Mouse (Mus musculus) B cell, adult 2 months (primary cell): ENCODE measurements around the gene Rnps1.
A peak's percentile ranks its signal among the peaks of the same experiment; 100 is the strongest.
"Not testable (repeated sequence)": the region's sequence is repeated elsewhere in the genome, so short reads cannot be mapped to it uniquely, and the experiment has no call there.

Source experiments
- DNase-seq, 2 experiments: peaks; one replicate each; pipeline ENCODE4 v3.0.0; 2022

Rnps1 gene

GRCm38 (mm10) chr17:24414230-24414976, at the start of gene Rnps1:
TSS of gene Rnps1 (plus strand) at chr17:24414565.
- peak; percentile 89 to 91 for DNase-seq

DNA sequence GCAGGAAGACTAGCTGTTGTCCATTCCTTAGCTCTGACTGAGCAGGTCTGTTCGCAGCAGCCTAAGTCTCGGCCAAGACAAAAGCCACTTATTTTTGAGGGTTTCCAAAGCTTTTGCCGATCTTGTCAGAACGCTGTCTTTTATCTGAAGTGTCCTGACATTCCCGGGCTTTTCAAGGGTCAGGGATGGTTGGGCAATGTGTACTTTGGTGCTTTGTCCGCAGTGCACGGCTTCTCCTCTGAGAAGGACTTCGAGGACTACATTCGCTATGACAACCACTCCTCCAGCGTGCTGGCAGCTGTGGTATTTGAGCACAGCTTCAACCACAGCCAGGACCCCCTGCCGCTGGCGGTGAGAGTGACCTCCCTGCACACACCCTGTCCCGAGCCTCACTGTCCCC, 48.5 kb upstream of the Rnps1 start:
- DNase-seq: no peak

GRCm38 (mm10) chr17:24375094-24375712, 39.2 kb upstream of the Rnps1 start:
- no peak for DNase-seq

DNA sequence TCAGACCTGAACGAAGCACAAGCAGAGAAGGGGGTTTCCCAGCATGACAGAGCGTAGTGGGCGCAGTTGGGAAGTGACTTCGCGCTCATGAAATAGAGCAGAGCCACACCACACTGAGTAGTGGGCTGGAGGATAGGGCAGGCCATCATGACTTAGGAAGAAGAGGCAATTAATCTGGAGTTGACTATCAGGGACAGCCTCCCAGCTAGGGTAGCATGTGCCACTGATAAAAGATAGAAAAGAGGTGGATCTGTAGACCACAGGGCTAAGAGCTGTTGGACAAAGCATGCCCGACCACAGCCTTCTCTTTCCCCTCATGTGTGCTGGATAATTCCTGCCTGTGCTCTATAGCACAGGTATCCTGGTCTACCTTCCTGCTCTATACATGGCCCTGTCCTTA, 38.5 kb upstream of the Rnps1 start:
- DNase-seq: no peak

DNA sequence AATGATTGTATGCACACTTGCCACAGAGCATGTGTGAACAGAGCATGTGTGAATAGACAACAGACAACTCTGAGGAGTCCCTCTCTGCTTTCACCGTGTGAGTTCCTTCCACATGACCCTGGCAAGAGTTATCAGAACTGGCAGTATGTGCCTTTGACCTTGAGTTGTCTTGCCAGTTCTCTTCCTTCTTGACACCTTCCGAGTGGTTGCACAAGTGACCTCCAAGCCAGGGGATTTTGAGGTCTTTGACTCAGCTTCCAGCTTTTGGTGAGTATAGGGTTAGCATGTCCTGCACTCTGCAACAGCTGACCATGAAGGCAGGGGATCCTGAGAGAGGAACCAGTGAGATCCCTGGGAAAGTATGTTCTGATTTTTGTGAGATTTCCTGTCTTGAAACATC, 35.9 kb upstream of the Rnps1 start:
- no peak for DNase-seq

DNA sequence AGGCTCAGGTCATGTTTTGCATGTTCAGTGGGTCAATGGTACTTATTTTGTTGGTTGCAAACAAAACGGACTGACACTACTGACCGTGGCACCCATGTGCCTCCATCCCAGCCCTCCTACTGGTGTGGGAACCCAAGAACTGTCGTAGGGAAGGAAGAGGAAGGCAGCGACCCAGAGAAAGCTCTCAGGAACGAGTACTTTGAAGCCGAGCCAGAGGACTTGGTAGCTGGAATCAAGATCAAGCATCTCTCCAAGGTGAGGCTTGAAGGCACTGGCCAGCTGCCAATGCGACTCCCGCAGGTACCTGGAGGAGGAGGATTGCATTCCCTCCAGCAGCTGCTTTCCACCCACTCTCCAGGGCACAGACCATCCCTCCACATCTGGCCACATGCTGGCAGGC, 30.6 kb upstream of the Rnps1 start:
- DNase-seq: no peak

GRCm38 (mm10) chr17:24388711-24389110, 25.7 kb upstream of the Rnps1 start:
- no peak for DNase-seq

DNA sequence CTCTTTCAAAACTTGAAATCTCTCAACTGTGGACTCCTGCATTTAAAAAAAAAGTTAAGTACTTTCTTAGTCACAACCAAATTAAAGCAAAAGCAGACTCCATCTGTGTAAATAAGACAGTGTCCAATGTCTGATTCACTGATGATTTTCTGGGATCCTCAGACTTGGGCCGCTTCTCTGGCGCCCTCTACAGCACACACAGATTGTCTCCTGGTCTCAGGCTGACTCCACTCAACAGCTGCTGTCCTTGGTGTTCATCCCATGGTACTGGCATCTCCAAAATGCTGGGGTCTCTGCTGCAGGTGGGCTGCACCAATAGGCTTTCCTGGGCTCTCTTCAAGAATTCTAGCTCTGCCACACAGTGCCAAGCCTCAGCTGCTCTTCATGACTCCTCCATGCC, 24.5 kb upstream of the Rnps1 start:
- peak; percentile 33 to 47 for DNase-seq

GRCm38 (mm10) chr17:24391149-24391548, 23.2 kb upstream of the Rnps1 start:
- peak; percentile 46 to 48 for DNase-seq

DNA sequence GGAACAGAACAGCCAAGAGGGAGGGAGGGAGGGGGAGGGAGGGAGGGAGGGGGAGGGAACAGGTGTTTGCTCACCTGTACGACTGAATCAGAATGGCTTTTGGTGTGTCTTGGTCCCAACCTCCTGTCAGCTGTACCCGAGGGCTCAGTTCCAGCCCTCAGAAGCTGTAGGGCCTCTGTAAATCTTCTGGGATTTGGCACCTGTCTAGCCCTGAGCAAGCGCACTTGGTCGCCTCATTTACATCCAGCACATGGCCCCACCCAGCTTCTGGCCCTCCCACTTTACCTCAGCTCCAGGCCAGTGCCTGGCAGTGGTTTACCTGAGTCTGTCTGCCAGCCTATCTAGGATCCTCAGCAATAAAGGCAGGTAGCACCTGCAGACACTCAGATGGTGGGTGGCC, 20.8 kb upstream of the Rnps1 start:
- no peak for DNase-seq

DNA sequence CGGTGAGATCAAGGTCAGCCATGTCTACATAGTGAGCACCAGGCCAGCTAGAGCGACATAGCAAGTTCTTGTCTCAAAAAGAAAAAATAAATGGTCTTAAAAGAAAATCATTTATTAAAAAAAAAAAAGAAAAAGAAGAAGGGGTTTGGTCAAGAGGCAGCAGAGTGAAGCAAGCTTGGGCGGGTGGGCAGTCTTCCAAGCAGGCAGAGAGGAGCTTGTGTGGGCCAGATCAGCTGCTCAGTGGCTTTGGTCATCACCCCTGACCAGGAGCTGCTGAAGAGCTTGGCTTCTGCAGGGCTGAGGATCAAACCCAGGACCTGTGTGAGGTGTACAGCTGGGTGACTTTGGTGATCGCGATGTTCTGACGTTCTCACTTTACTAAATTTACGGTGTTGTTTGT, 19.9 kb upstream of the Rnps1 start:
- DNase-seq: no peak

GRCm38 (mm10) chr17:24402371-24402770, 12.0 kb upstream of the Rnps1 start:
- DNase-seq: no peak

GRCm38 (mm10) chr17:24407116-24407803, 7.1 kb upstream of the Rnps1 start:
- DNase-seq: no peak

DNA sequence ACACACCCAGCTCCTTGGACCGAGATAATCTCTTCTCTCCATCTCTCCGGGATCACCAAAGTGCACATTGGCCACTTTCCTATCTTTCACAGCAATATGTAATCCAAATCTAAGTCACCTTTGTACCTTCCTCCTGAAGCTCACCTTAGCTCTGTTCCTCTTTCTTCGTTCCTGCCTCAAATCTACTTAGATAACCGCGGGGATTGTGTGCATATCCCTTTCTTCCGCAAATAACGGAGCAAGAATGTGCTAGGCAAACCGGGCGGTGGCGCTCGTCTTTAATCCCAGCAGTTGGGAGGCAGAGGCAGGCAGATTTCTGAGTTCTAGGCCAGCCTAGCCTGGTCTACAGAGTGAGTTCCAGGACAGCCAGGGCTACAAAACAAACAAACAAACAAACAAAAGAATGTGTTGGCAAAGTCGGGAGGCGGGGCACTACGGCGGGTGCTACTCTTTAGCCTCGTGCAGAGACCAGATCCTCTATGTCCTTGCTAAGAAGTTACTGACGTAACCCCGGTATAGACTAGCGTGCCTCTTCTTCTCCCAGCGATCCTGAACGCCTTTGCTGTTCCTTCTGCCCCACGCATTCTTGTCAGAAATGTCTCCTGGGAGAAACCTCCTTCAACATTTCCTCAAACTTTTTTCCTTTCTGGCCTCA, 681 bp upstream of the Rnps1 start:
- DNase-seq: peak; percentile 62 to 63

DNA sequence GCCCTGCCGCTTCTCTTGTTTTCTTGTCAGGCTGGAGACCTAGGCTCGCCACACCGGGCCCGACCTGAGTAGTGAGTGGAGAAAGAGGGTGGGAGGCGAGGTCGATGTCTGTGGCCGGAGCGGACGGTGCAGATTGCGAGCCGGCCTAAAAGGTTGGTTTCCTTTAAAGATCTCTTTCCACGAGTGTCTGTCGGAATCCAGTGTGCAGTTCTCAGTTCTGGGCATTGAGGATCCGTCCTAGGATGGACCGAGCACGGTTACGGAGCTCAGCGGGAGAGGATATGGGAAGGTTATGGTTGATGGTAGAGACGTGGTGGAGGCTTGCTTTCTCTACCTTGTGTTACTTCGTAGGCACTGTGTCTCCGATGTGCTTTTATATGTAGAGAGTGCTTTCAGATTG, 646 bp downstream of the Rnps1 start:
- no peak for DNase-seq

DNA sequence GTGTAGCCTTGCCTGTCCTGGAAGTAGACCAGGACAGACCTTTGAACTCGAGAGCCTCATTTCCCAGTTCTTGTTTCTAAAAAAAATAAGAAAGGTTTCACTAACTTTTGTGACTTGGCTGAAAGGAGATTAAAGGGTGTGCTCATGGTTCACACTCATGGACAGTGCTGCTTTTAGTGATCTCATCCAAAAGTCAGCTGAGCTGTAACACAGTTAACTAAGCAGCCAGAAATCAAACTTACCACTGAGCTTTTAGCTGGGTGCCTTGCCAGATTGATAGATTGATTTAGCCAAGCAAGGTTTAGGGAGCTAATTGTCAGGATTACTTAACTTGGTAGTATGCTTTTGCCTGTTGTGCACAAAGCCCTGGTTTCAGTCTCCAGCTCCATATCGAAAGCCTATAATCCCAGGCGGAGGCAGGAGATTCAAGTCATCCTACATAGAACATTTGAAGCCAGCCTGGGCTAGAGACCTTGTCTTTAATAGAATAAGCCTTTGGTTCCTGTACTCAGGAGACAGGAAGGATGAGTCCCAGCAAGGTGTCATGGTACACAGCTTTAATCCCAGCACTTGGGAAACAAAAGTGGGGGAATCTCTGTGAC, 1.8 kb downstream of the Rnps1 start:
- no peak for DNase-seq

DNA sequence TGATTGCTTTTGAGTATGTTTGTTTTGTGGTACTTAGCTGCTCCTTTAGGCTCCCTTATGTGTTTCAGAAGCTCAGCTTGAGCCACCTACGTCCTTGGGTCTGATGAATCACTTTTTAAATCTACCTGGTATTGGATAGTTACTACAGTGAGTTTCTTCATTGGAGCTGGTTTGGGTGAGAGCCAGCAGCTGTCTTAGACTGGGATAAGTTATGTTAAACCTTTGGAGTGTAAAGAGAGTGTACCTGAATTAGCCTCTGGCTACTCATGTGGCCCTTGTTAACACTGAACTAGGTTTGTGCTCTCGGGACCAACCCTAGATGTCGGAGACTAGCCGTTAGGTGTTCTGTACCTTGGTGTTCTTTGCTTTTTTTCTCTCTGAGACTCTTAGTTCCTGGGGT, 8.7 kb downstream of the Rnps1 start:
- no peak for DNase-seq

DNA sequence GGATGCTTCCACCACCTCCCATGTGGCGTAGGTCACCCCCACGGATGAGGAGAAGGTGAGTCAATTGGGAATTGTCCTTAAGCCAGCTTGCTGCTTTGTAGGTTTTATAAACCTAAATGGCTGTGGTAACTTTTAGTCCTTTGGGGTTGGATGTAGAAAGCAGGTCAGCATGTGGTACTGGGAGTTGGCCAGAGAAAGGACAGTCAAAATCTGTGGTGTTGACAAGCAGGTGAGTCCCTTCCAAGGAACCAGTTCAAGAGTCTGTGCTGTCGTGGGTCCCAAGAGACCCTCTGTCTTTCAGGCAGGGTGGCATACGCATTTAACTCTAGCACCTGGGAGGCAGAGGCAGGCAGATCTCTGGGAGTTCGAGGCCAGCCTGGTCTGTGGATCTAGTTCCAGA, 10.1 kb downstream of the Rnps1 start:
- no peak for DNase-seq

- DNase-seq: not testable (repeated sequence)
Observed at GRCm38 (mm10) chr17:24425326-24425725, 11.0 kb downstream of the Rnps1 start.

GRCm38 (mm10) chr17:24425905-24426304, 11.5 kb downstream of the Rnps1 start:
- no peak for DNase-seq

DNA sequence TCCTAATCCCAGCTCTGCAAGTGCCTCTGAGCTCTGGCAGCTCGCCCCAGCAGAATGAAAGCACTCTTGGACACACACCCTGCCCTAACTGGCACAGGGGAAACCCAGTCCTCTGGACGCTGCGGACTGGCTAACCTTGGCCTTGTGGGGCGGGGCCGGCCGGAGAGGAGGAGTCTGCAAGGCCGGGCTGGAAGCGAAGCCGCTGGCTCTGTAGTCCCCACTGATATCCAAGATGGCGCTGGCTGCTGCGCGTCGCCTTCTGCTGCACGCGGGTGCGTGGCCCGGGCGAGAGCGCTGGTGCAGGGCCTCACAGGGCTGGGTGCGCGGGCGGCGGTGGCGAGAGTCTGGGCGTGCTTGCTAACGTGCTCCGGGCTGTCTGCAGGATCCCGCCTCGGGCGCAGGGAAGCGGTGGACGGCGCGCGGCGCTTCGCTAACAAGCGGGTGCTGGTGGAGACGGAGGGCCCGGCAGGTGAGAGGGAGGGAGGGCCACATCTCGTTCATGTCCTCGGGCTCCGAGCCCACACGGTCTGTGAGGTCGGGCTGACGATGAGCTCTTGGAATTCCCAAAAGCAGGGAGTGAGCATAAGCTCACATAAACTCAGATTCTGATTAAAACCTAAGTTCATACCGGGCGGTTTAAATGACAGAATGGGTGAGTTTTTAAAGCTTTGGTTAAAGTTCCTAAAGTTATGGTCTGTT, 12.3 kb downstream of the Rnps1 start, which contains the start of gene Eci1:
Eci1 (plus strand) TSS at position 171 of the 699 bp plus-strand sequence.
- DNase-seq: peak; percentile 85 to 86

DNA sequence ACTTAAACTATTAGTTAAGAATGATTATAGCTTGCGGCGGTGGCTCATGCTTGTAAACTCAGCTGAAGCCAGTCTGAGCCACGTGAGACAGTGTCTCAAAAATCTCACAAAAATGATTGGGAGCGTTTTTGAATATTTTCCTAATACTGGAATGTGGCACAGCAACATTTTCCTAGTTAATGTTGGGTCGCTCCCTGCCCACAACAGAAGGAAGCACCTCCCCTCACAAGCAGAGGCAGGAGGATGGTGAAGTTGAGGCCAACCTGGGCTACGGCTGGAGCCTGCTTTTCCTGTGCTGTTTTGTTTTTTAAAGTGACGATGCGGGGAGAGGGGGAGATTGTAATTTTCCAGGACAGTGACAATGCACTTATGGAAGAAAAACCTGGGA, 12.8 kb downstream of the Rnps1 start:
- DNase-seq: no peak
